Mouse (Mus musculus) layer of hippocampus, adult 2 months (tissue): ENCODE measurements around the gene Lrriq3. TPM values are rescaled to one million over a fixed set of nuclear protein-coding genes. Genes with fewer than 3 reads are reported as not detected.
A peak's percentile ranks its signal among the peaks of the same experiment; 100 is the strongest.

ENCODE experiments used
- DNase-seq, 2 experiments: peaks; one replicate each; pipeline ENCODE4 v3.0.0; 2022; ENCODE audit warnings: low spot score in 2 of 2
- H3K27ac ChIP-seq: fragments of 200-600 bp; 2 replicates; pipeline ENCODE4 v1.8.1; 2022
- H3K4me3 ChIP-seq: fragments of 200-600 bp; 2 replicates; pipeline ENCODE4 v1.8.1; 2022; ENCODE audit warnings: mild to moderate bottlenecking
- CTCF ChIP-seq: fragments of 200-600 bp; conservative IDR thresholded peaks from 2 replicates; pipeline ENCODE4 v1.8.1; 2022; ENCODE audit warnings: antibody characterized with exemption, mild to moderate bottlenecking, moderate library complexity
- total RNA-seq, 2 experiments: library from RNA; stranded (reverse); gene quantifications; 2 replicates each; pipeline ENCODE4 v1.2.3; 2021

The Lrriq3 gene
- total RNA-seq, 2 experiments from 2014 or later: 0.39 to 0.49 TPM

DNA sequence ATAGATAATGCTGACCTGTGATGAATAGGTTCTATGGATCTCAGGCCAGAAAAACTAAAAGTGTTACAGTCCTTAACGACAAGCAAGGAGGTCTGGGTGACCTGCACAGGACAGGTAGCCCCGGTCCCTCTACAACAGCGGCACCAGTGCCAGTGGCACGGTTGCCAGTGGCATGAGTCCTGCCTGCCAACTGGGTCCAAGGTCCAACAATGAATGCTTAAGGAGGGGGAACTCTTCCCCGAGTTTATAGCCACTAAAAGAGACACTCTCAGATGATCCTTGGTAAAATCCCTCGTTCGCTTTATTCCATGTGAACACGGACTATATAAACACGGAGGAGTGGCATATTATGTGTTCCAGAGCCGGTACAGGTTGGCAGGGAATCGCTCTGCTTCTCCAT, 47.8 kb downstream of the Lrriq3 start:
- no peak for DNase-seq
- Histone ChIP-seq H3K4me3 (no peak overlapping the region), H3K27ac (no peak overlapping the region)
- no peak for TF ChIP-seq CTCF

GRCm38 (mm10) chr3:155144368-155144767, 51.1 kb downstream of the Lrriq3 start:
- Histone ChIP-seq H3K27ac (no peak overlapping the region), H3K4me3 (no peak overlapping the region)
- no peak for TF ChIP-seq CTCF
- no peak for DNase-seq

GRCm38 (mm10) chr3:155161842-155162241, 68.6 kb downstream of the Lrriq3 start:
- H3K27ac ChIP-seq: no peak overlapping the region
- DNase-seq: no peak
- TF ChIP-seq CTCF: no peak
- H3K4me3 ChIP-seq: no peak overlapping the region

DNA sequence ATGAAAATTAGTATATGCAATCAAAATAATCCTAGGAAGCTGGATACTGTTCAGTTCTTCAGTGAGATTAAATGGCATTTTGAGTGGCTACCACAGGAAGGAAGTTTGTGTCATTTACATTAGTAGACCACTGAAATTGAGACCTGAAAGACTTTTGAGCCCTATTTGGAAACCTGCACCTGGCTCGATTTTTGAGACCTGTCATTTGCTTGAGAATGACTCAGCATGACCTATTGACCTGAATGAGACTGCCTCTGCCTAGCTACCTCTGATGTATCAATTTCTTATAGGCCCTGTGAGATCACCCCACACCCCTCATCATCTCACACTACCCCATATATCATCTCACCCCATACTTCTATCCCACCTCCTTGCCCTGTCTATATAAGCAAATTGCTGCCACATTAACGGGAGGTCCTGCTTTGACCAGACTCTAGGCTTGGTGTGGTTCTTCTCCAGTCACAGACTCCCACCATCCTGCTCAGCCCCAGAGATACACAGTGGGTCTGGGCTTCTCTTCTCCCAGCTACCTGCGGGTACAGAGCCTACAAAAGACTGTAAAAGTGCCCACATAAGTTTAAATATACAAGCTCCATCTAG, 87.2 kb downstream of the Lrriq3 start:
- no peak overlapping the region for H3K4me3 ChIP-seq
- no peak for DNase-seq
- TF ChIP-seq CTCF: no peak
- H3K27ac ChIP-seq: no peak overlapping the region

- Histone ChIP-seq H3K27ac (no peak overlapping the region), H3K4me3 (no peak overlapping the region)
- TF ChIP-seq CTCF: no peak; the same call in 1 of the 2 replicates
- no peak for DNase-seq
Observed at GRCm38 (mm10) chr3:155186456-155186855, 93.2 kb downstream of the Lrriq3 start.

GRCm38 (mm10) chr3:155188857-155189256, 95.6 kb downstream of the Lrriq3 start:
- Histone ChIP-seq H3K27ac (no peak overlapping the region), H3K4me3 (no peak overlapping the region)
- DNase-seq: no peak
- TF ChIP-seq CTCF: no peak

DNA sequence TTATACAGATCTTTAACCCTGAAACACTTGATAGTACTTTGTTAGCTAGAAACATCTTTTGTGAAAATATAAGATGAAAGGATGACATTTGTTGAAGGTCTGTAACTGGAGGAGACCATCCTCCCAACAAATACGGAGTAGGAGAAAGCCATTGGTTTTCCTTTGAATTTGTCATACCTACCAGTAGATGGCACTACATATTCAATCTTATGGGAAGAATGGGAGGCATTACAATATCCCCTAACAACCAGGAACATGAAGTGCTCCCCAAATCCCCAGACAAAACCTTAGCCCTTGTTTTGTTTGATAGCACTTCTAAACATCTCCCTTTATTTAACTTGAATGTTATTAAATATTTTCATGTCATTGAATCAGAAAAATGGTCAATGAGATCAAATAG, 141.7 kb downstream of the Lrriq3 start:
- peak in 1 of 2 experiments; percentile 9 for DNase-seq
- Histone ChIP-seq H3K4me3 (no peak overlapping the region), H3K27ac (no peak overlapping the region)
- TF ChIP-seq CTCF: peak; percentile 84

GRCm38 (mm10) chr3:155235502-155235901, 142.3 kb downstream of the Lrriq3 start:
- no peak for TF ChIP-seq CTCF
- H3K4me3 ChIP-seq: no peak overlapping the region
- DNase-seq: no peak
- no peak overlapping the region for H3K27ac ChIP-seq

Other genes starting within 250 kb of the Lrriq3 start
- gene Tnni3k, start 38.0 kb upstream of the Lrriq3 start, total RNA-seq: under 1 TPM; 0.17 to 0.31 TPM
- gene Fpgt, start within 50 bp of the Lrriq3 start, total RNA-seq: 10 to 100 TPM; 29.1 to 29.3 TPM